Mouse (Mus musculus) midbrain, embryonic 15.5 days (tissue): ENCODE measurements around the gene Cpsf7. TPM values are rescaled to one million over a fixed set of nuclear protein-coding genes. Genes with fewer than 3 reads are reported as not detected.

ENCODE experiments used
- ATAC-seq: fragments of 200-750 bp; cut with Nextera tagmentation; replicated peaks from 2 replicates; pipeline ENCODE4 v1.8.0; 2017; ENCODE audit warnings: moderate TSS enrichment
- H3K27ac ChIP-seq: fragments of 300-500 bp; sonication (generic); 2 replicates; pipeline ENCODE4 v1.5.1; 2015; ENCODE audit warnings: mild to moderate bottlenecking, inconsistent platforms
- H3K27me3 ChIP-seq: fragments of 300-500 bp; sonication (generic); replicated peaks from 2 replicates; pipeline ENCODE4 v1.6.1; 2015; ENCODE audit warnings: inconsistent platforms
- H3K36me3 ChIP-seq: fragments of 300-500 bp; sonication (generic); replicated peaks from 2 replicates; pipeline ENCODE4 v1.6.1; 2015; ENCODE audit warnings: inconsistent platforms
- H3K4me1 ChIP-seq: fragments of 300-500 bp; sonication (generic); 2 replicates; pipeline ENCODE4 v1.6.1; 2015; ENCODE audit warnings: inconsistent platforms
- H3K4me2 ChIP-seq: fragments of 300-500 bp; sonication (generic); 2 replicates; pipeline ENCODE4 v1.6.1; 2015; ENCODE audit warnings: inconsistent platforms, mild to moderate bottlenecking, moderate library complexity
- H3K4me3 ChIP-seq: fragments of 300-500 bp; sonication (generic); 2 replicates; pipeline ENCODE4 v1.5.1; 2015; ENCODE audit warnings: mild to moderate bottlenecking, inconsistent platforms
- H3K9ac ChIP-seq: fragments of 300-500 bp; sonication (generic); 2 replicates; pipeline ENCODE4 v1.6.1; 2015; ENCODE audit warnings: mild to moderate bottlenecking, inconsistent platforms
- H3K9me3 ChIP-seq: fragments of 300-500 bp; sonication (generic); 2 replicates; pipeline ENCODE4 v1.6.1; 2016; ENCODE audit warnings: inconsistent platforms
- WGBS: fragments of 180-500 bp; shearing (Covaris S2); methylation state at CpG from one replicate; pipeline ENCODE4 v1.1.7; 2015; ENCODE audit warnings: mixed read lengths; 5-methylcytosine and 5-hydroxymethylcytosine counted together
- polyA plus RNA-seq: library from polyadenylated mRNA; unstranded; fragments of >200 nt; fragmentation: Nextera tagmentation; extraction: Ambion mirVana; gene quantifications from 2 replicates; pipeline ENCODE4 v1.2.1, GENCODE M21; 2015

The Cpsf7 gene
- 53.4 and 58.9 TPM in 2 replicates for polyA plus RNA-seq

DNA sequence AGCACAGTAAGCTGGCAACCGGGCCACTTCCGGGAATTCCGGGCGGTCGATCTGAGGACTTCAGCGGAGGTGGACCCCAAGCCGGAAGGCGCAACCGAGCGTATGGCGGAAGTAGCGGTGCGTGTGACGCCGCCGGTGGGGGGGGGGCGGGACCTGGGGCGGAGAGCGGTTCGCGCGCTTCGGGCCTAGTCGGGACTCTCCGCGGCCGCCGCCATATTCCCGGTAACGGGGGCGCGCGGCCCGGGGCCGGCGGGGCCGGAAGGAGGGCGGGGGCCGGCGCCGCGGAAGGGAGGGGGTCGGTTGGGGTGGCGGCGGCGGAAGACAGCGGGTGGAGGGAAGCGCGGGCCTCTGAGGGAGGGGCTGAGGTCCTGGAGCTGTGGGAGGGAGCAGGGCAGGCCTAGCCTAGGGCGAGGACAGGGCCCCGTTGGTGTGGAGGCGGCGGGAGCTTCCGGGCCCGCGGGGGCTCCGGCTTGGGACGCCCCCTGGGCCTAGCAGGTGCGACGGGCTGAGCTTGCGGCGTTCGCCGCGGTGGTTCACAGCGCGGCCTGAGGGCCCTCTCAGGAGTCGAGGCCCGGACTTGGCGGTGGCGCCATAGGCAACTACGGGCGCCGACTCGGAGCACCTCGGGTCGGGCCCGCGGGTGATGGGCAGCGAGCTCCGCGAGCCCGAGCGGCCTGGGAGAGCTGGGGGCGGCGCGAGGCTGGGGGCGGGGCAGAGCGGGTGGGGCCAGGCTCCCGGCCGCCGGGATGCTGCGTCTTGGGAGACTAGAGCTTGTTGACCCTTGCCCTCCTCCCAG lies at the start of gene Cpsf7:
Cpsf7 (plus strand) TSS at position 161 of the 796 bp plus-strand sequence.
- H3K27me3 ChIP-seq = no peaks in the 10 kb centered on the region
- H3K36me3 ChIP-seq = 0 out of 2 replicates have a peak, but pooled peaks cover 7% of the 10 kb centered on the region
- WGBS = under 1% methylated on average over 80 of the region's 93 CpGs
- ATAC-seq = peak; percentile 95
- peak within 1 kb of the TSS; percentile 83 for H3K4me2 ChIP-seq
- peak within 1 kb of the TSS; percentile 93 for H3K9ac ChIP-seq
- peak within 1 kb of the TSS; percentile 82 for H3K4me3 ChIP-seq
- H3K4me1 ChIP-seq = peaks cover 33% of the 10 kb centered on the region
- H3K27ac ChIP-seq = peak within 1 kb of the TSS; percentile 95
- H3K9me3 ChIP-seq = no peaks in the 10 kb centered on the region

DNA sequence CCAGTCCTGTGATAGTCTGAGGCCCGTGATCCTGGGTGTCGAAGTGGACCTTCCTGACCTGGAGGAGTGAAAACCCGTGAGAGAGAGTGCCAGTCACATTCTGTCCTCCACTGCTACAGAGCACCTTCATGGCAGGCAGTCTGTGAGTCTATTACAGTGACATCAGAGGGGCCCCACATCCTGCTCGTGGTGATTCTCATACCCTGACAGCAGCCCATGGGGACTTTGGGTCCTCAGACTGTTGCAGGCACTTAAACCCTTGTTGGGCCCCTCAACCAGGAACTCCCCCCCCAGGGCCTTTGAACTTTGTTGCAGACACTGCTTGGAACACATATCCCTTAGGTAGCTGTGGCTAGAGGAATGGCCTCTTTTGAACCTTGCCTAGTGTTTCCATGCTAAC lies 45.5 kb upstream of the Cpsf7 start:
- Histone ChIP-seq H3K9ac (no peak overlapping the region), H3K27ac (no peak overlapping the region), H3K4me1 (peaks cover 11% of the 10 kb centered on the region), H3K4me3 (no peak overlapping the region), H3K27me3 (no peaks in the 10 kb centered on the region), H3K36me3 (no peaks in the 10 kb centered on the region), H3K9me3 (no peaks in the 10 kb centered on the region), H3K4me2 (no peak overlapping the region)
- ATAC-seq = no peak
- 72% methylated on average over 4 of the region's 4 CpGs for WGBS

DNA sequence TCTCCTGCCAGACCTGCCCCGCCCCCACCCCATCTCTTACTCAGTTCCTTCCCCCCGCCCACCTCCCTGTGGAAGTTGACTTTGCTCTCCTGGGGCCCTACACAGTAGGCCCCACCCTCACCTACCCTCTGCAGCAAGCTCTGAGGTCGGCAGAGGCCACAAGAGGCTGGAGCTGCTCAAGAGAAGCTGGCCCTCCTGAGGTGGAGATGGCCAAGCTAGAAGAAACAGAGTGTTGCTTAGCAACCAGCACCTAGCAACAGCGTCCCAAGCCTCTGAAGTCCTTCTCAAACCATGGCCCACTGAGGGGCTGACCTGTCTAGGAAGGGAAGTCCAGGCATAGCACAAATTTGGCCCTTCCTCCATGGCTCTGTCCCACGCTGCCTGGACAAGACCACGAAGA lies 42.4 kb upstream of the Cpsf7 start, which contains the start of gene Ppp1r32:
Ppp1r32 (minus strand) TSS at position 226 of the 400 bp plus-strand sequence.
- no peaks in the 10 kb centered on the region for H3K36me3 ChIP-seq
- 0 out of 2 replicates have a peak, but pooled peaks cover 7% of the 10 kb centered on the region for H3K27me3 ChIP-seq
- H3K4me1 ChIP-seq = peaks cover 11% of the 10 kb centered on the region
- no peaks in the 10 kb centered on the region for H3K9me3 ChIP-seq
- 21% methylated on average over 6 of the region's 6 CpGs for WGBS
- no peak within 1 kb of the TSS; the same call in 1 of the 2 replicates for H3K4me2 ChIP-seq
- H3K27ac ChIP-seq = no peak within 1 kb of the TSS
- no peak within 1 kb of the TSS for H3K4me3 ChIP-seq
- ATAC-seq = peak; percentile 79
- H3K9ac ChIP-seq = no peak within 1 kb of the TSS

DNA sequence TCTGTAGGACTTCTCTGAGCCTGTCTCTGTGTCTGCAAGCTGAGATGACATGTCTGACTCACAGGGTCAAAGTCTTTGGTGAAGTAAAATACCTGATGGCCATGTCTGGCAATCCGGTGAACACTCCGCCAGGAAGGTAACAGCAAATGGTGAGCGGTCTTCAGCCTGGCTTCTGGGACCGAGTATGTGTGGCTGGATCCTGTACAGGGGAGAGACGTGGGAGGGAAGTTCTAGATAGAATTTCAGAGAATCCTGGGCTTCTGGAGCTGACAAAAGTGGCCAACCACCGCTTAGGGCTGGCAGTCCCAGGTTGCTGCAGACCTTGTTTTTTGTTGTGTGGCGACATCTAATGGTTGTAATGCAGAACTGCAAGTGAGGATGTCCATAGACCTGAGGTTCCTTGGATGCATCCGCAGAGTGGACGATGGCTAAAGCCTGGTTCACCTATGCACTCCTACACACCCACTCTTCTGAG lies 38.8 kb upstream of the Cpsf7 start:
- no peak overlapping the region for H3K27ac ChIP-seq
- 22% methylated on average over 9 of the region's 9 CpGs for WGBS
- H3K27me3 ChIP-seq = 0 out of 2 replicates have a peak, but pooled peaks cover 7% of the 10 kb centered on the region
- peaks cover 11% of the 10 kb centered on the region for H3K4me1 ChIP-seq
- no peaks in the 10 kb centered on the region for H3K9me3 ChIP-seq
- no peaks in the 10 kb centered on the region for H3K36me3 ChIP-seq
- H3K4me2 ChIP-seq = no peak overlapping the region
- no peak overlapping the region for H3K9ac ChIP-seq
- no peak overlapping the region for H3K4me3 ChIP-seq
- peak; percentile 79 for ATAC-seq

DNA sequence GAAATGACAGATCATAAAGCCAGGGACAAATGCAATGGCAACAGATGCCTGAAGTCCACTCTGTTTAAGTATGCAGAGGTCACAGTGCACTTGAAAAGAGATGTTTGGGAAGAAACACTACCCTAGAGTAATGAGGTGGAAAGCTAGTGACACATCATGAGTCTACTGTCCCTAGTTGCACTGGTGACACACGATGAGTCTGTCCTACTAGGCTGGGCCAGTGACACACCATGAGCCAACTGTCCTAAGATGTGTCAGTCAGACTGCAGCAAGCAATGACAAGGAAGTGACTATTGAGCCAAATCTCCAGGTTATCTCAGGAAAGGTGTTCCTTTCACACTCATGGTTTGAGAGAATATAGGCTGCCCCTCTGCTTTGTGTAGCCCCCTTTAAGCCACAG lies 29.4 kb upstream of the Cpsf7 start:
- 89% methylated on average over 1 of the region's 1 CpGs for WGBS
- H3K36me3 ChIP-seq = no peaks in the 10 kb centered on the region
- no peaks in the 10 kb centered on the region for H3K9me3 ChIP-seq
- no peak overlapping the region for H3K27ac ChIP-seq
- H3K4me2 ChIP-seq = no peak overlapping the region
- H3K4me1 ChIP-seq = no peaks in the 10 kb centered on the region
- no peak for ATAC-seq
- no peak overlapping the region for H3K4me3 ChIP-seq
- no peaks in the 10 kb centered on the region for H3K27me3 ChIP-seq
- H3K9ac ChIP-seq = no peak overlapping the region

DNA sequence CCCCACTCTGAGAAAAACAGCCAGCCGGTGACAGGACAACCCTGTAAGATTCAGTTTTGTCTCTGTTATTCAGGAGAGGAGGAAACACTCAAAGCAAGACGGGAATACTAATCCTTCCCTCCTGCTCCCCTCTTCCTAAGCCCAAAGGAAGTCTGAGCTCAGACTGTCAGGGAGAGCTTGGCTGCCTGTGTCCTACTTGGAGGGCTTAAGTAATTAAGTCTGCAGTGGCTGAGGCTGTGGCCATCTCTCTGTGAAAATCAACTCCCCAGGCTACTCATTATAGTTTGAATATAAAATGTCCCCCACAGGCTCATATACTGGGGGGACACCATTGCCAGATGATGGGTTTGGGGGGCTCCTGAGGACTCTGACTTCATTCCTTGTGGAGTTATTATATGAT lies 28.1 kb upstream of the Cpsf7 start:
- H3K36me3 ChIP-seq = no peaks in the 10 kb centered on the region; the same call in 1 of the 2 replicates
- peak; percentile 59; the same call in 1 of the 2 replicates for ATAC-seq
- H3K9ac ChIP-seq = no peak overlapping the region
- WGBS = 36% methylated on average over 2 of the region's 2 CpGs
- no peak overlapping the region for H3K4me2 ChIP-seq
- H3K27me3 ChIP-seq = no peaks in the 10 kb centered on the region
- H3K4me3 ChIP-seq = no peak overlapping the region
- no peaks in the 10 kb centered on the region for H3K9me3 ChIP-seq
- H3K27ac ChIP-seq = peak overlapping the region; percentile 39
- H3K4me1 ChIP-seq = no peaks in the 10 kb centered on the region

DNA sequence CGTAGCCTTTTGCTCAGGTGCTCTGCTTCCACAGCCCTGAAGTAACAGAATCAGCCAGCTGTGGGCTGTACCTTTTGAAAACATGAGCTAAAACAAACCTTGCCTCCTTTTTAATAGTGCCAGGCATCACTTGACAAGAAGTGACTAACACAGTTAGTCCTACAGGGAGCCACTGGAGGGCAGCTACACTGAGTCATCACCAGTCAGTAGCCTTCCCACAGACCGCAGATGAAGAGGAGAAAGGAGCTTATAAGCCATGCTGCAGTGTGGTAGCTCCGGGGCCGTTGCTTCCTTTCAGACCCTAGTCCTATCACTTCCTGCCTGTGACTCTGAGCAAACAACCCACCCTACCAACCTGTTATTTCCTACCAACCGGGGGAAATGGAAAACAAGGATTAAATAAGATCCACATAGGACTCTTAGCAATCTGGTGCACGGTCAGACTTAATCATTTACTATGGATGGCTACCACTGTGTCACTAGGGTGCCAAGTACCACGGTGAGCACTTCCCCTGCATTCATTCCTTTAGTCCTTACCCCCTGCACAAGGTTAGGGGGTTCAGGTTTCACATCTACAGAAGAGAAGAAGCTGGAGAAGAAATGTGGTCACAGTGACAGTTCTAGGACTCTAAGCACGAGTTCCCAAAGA lies 27.4 kb upstream of the Cpsf7 start:
- peak; percentile 41; the same call in 1 of the 2 replicates for ATAC-seq
- peak overlapping the region; percentile 39 for H3K27ac ChIP-seq
- no peak overlapping the region; the same call in 1 of the 2 replicates for H3K9ac ChIP-seq
- 57% methylated on average over 8 of the region's 8 CpGs for WGBS
- no peak overlapping the region for H3K4me3 ChIP-seq
- no peaks in the 10 kb centered on the region; the same call in 1 of the 2 replicates for H3K36me3 ChIP-seq
- H3K4me2 ChIP-seq = no peak overlapping the region
- no peaks in the 10 kb centered on the region for H3K9me3 ChIP-seq
- no peaks in the 10 kb centered on the region for H3K4me1 ChIP-seq
- no peaks in the 10 kb centered on the region for H3K27me3 ChIP-seq

DNA sequence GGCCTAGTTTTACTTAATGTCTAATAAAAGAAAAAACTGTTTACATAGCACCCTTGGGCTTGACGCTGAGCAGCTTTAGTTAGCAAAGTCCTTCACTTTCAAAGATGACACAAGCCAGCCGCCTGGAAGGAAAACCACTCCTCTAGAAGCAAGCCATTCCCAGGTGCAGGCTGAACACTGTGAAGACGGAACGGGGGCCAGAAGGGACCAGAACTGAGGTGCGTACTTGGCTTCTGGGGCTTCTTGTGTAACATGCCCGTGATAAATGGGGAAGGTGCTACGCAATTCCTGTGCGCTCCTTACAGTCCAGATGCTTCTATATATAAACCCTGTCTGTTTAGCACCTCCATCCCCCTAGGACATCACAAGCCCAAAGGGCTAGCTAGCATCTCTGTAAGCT lies 24.5 kb upstream of the Cpsf7 start:
- 96% methylated on average over 8 of the region's 8 CpGs for WGBS
- peaks cover under 1% of the 10 kb centered on the region; the same call in 1 of the 2 replicates for H3K36me3 ChIP-seq

DNA sequence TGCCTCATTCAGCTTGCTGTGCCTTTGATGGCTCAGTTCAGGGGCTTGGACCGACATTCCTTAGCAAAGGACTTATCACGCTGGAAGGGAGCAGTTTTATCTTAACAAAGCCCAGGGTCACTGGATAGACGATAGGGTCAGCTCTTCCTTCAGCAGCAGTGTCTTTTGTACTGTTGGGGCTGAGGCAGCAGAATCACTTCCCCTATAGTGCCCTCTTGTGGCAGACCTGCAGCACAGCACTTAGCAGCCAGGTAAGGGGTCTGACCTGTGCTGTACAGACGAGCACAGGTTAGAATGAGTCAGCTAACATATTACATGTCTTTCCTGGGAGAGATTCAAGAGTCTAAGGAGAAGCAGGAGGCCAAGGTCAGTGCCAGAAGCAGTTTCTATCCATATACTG lies 22.5 kb upstream of the Cpsf7 start:
- H3K9me3 ChIP-seq = no peaks in the 10 kb centered on the region
- WGBS = 1% methylated on average over 4 of the region's 4 CpGs
- H3K27ac ChIP-seq = no peak overlapping the region
- peak; percentile 87 for ATAC-seq
- no peak overlapping the region for H3K4me3 ChIP-seq
- peaks cover 6% of the 10 kb centered on the region; the same call in 1 of the 2 replicates for H3K36me3 ChIP-seq
- H3K4me1 ChIP-seq = no peaks in the 10 kb centered on the region
- no peak overlapping the region for H3K4me2 ChIP-seq
- H3K9ac ChIP-seq = no peak overlapping the region
- H3K27me3 ChIP-seq = no peaks in the 10 kb centered on the region

More for the DNA sequence above, 24.5 kb upstream of the Cpsf7 start:
- no peaks in the 10 kb centered on the region for H3K27me3 ChIP-seq
- H3K4me3 ChIP-seq = no peak overlapping the region
- no peak for ATAC-seq
- no peaks in the 10 kb centered on the region for H3K4me1 ChIP-seq
- no peak overlapping the region for H3K27ac ChIP-seq
- H3K9me3 ChIP-seq = no peaks in the 10 kb centered on the region
- no peak overlapping the region for H3K9ac ChIP-seq
- no peak overlapping the region for H3K4me2 ChIP-seq

DNA sequence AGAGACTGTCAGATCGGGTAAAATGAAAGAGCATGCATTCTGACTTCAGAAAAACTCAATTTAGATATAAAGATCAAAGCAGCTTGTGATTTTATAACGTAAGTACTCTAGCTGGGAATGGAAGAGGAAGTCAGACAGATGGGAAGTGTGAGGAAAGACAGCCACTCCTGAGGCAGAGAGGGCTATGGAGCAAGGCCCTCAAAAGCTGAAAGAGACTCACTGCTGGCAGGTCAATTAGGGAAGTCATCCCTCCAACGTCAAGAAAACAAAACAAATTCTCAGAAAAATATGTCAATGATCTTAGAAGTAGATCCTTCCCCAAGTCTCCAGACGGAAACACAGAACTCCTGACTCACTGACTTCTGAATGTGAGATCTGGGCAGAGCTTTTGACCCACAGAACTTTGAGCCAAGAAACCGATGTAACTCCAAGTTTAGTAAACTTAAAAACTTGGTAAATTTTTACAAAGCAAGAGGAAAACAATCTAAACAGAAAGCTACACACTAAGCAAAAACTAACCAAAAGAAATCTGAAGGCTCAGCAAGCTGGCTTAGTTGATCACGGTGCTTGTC lies 14.2 kb upstream of the Cpsf7 start:
- Histone ChIP-seq H3K4me1 (no peaks in the 10 kb centered on the region), H3K4me2 (no peak overlapping the region), H3K9me3 (no peaks in the 10 kb centered on the region), H3K4me3 (no peak overlapping the region), H3K27ac (no peak overlapping the region), H3K36me3 (peaks cover 17% of the 10 kb centered on the region; the same call in 1 of the 2 replicates), H3K9ac (no peak overlapping the region), H3K27me3 (no peaks in the 10 kb centered on the region)
- ATAC-seq = no peak
- whole genome bisulfite sequencing = 82% methylated on average over 6 of the region's 6 CpGs

DNA sequence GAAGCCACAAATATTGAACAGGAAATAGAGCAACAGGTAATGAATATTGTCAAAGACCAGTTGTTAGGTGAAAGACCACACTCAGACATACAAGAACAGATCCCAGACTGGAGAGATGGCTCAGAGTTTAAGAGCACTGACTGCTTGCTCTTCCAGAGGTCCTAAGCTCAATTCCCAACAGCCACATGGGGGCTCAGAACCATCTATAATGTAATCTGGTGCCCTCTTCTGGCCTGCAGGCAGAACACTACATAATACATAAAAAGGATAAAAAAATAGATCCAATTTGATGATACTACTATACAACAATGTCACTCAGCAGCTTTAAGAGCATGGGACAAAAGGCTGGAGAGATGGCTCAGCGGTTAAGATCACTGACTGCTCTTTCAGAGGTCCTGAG lies 4.7 kb upstream of the Cpsf7 start:
- H3K9ac ChIP-seq = no peak overlapping the region
- no peaks in the 10 kb centered on the region for H3K27me3 ChIP-seq
- peaks cover 17% of the 10 kb centered on the region; the same call in 1 of the 2 replicates for H3K36me3 ChIP-seq
- no peak overlapping the region for H3K27ac ChIP-seq
- H3K9me3 ChIP-seq = no peaks in the 10 kb centered on the region
- H3K4me3 ChIP-seq = no peak overlapping the region
- peaks cover 12% of the 10 kb centered on the region for H3K4me1 ChIP-seq
- 36% methylated on average over 1 of the region's 1 CpGs for WGBS
- no peak overlapping the region for H3K4me2 ChIP-seq
- no peak for ATAC-seq

DNA sequence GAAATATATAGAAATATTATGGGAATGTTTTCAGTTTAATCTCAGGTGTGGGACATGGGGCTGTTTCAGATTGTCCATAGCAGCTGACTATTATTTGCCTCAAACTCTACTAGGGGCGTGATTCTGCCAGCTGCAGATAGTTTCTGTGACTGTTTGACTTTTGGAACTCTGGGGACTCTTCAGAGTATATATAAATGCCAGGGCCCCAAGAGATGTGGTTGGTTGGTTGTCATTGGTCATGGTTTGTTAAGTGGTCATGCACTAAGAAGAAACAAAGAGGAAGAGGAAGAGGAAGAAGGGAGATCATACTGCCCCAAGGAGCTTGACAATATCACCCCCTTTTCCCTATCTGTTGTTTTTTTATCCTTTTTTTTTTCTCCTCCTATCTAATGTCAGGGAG lies 3.1 kb upstream of the Cpsf7 start:
- Histone ChIP-seq H3K36me3 (peaks cover 4% of the 10 kb centered on the region; the same call in 1 of the 2 replicates), H3K4me1 (peaks cover 21% of the 10 kb centered on the region), H3K9ac (no peak overlapping the region), H3K27ac (no peak overlapping the region), H3K27me3 (no peaks in the 10 kb centered on the region), H3K4me3 (no peak overlapping the region), H3K9me3 (no peaks in the 10 kb centered on the region), H3K4me2 (no peak overlapping the region)
- 92% methylated on average over 1 of the region's 1 CpGs for WGBS
- ATAC-seq = no peak
